Mouse (Mus musculus) brain, embryonic 14.5 days (tissue): ENCODE measurements at regions not wholly inside any gene's neighbourhood (a gene's known extent, or its start where the extent isn't known, plus 50 kb on each side); places are given as distances from the start of the nearest gene placed in this dataset.
A peak's percentile ranks its signal among the peaks of the same experiment; 100 is the strongest.

Source experiments
- DNase-seq: peaks from one replicate; pipeline ENCODE4 v3.0.0-alpha.2; 2011; ENCODE audit warnings: low read depth
- CTCF ChIP-seq: fragments of 200-500 bp; IDR thresholded peaks from 2 replicates; pipeline ENCODE4 v1.5.1; 2012; ENCODE audit warnings: inconsistent platforms, mild to moderate bottlenecking, moderate library complexity, borderline replicate concordance; ENCODE audit not compliant: insufficient read depth, insufficient read length; ENCODE audit errors: extremely low read depth
- POLR2A ChIP-seq: fragments of 200-500 bp; IDR thresholded peaks from 2 replicates; pipeline ENCODE4 v1.6.1; 2012; ENCODE audit warnings: mild to moderate bottlenecking, inconsistent platforms, borderline replicate concordance; ENCODE audit not compliant: poor library complexity, insufficient read depth, insufficient read length, severe bottlenecking; ENCODE audit errors: extremely low read depth

GRCm38 (mm10) chr3:125813798-125814197 is 124.6 kb downstream of the Ugt8a start:
- no peak for DNase-seq
- no peak for TF ChIP-seq CTCF
- TF ChIP-seq POLR2A = no peak

- no peak for TF ChIP-seq CTCF
- no peak for TF ChIP-seq POLR2A
- no peak for DNase-seq
Observed at GRCm38 (mm10) chr3:125812829-125813228, 125.6 kb downstream of the Ugt8a start.

DNA sequence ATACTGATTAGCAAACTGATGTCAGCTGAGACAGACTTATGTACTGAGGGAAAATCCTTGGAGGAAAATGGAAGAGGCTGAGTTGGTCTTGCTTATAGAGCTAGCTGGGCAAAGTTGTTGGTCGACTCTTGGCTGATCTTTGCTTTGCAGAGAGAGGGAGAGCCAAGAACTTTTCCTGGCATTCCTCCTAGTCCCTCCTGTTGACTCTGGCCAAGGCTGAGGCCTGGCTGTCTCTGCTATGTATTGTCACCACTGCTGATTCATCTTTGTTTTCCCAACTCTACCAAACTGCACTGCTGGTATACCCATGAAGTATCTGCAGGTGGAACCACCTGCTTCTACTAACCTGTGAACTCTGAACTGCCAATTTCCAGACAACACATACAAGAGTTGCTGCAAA is 143.8 kb downstream of the Ugt8a start:
- no peak for DNase-seq
- TF ChIP-seq POLR2A (no peak), CTCF (no peak)

DNA sequence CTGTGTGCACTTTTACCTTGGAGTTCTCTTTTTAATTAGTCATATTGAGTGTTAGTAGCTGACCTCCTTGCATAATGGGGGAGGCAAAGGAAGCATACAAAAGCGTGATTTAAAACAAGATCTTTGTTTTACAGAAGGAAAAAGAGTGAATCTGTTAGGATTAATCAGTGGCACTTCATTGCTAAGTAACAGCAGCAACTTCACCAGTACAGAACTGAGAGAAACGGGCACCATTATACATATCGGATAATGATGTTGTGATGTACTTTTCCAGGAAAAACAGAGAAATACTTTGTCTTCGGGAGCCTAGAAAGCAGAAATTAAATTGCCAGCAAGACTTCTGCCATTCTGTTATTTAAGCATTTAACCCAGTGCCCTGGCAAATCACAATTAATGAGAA is 157.1 kb downstream of the Ugt8a start:
- no peak for TF ChIP-seq CTCF
- no peak for TF ChIP-seq POLR2A
- peak; percentile 40 for DNase-seq

DNA sequence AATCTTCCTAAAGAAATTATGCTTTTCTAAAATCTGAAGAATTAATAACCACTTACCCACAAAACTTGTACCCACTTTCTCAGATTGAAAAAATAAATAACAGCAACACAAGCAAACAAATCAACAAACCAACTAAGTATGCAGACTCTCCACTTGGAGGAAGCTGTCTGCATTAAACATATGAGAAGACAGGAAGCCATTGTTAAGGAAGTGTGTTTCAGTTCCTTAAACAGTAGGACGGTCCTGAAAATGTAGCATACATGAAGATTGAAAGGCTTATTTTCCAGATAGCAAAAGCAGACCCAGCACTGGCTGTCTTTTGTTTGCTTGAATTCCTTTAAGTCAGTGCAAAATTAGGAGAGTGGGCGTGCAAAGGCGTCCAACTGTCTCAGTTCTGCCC is 158.2 kb downstream of the Ugt8a start:
- no peak for DNase-seq
- TF ChIP-seq CTCF (no peak), POLR2A (no peak)
